Mouse (Mus musculus): ENCODE results near the gene Pcdh15.

DNA sequence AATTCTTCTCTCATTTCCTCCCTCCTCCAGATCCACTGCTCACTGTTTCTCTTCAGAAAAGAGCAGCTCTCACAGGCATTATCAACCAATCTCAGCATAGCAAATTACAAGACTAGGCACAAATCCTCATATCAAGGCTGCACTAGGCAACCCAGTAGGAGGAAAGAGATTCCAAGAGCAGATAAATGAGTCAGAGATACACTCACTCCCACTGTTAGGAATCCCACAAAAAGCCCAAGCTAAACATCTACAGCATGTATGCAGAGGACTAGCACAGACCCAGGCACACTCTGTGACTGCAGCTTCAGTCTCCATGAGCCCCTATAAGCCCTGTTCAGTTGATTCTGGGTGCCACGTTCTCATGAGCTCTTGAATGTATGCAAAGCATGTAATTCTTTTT, 829.5 kb downstream of the Pcdh15 start:
- TF ChIP-seq CTCF (IDR thresholded peaks at IDR 0.05; ENCODE audit: control insufficient read depth, insufficient read depth, insufficient replicate concordance, low read depth, low read length) (no peak), POLR2A (IDR thresholded peaks at IDR 0.05; ENCODE audit: control insufficient read depth, low read depth, low read length) (no peak)

Measured in testis, adult 2 months (tissue).